Comparison of ENCODE assay signal across 34 mouse cellular contexts in the genomic region with DNA sequence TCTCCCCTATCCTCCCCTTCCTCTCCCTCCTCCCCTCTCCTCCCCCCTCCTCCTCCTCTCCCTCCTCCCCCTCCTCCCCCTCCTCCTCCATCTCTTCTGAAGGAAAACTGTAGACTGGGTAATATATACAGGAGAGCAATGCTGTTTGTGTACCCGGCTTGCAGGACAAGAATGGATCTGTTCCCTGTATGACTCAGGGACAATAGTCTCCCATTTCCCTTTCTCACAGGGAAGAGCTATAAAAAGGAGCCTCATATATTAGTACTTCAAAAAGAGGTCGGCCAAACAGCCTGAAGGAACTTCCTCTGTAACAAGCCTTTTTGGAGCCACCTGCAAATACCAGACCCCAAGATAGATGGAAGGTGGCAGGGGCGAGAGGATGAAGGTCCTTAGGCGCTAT.
"Had no signal": no experiment of that assay in that cellular context is flagged by ENCODE, and none has a peak within 500 bp of the region (broad histone marks: within the 10 kb centered on the region; RNA-seq: fewer than 3 reads in every experiment).

No protein-coding gene starts in this region.

- H3K4me3 ChIP-seq: heart, embryonic 12.5 days; heart, embryonic 13.5 days; heart, embryonic 15.5 days; hindbrain, embryonic 10.5 days; hindbrain, embryonic 12.5 days; hindbrain, embryonic 13.5 days; hindbrain, embryonic 15.5 days; intestine, embryonic 15.5 days; kidney, embryonic 15.5 days; layer of hippocampus, adult 2 months; left cerebral cortex, adult 2 months had no signal

- H3K4me1 ChIP-seq: heart, embryonic 12.5 days; heart, embryonic 15.5 days; intestine, embryonic 15.5 days had no signal

- ATAC-seq: hindbrain, postnatal 0 days; inflammation-experienced regulatory T-cells, adult 6 months; intestine, embryonic 15.5 days; intestine, embryonic 16.5 days; intestine, postnatal 0 days had no signal

- H3K4me2 ChIP-seq: heart, embryonic 11.5 days; heart, embryonic 12.5 days; heart, embryonic 13.5 days; heart, embryonic 15.5 days; hindbrain, embryonic 12.5 days; hindbrain, embryonic 13.5 days; hindbrain, embryonic 14.5 days; hindbrain, embryonic 15.5 days; intestine, embryonic 15.5 days; kidney, embryonic 15.5 days had no signal

- H3K27ac ChIP-seq: heart, embryonic 13.5 days; heart, embryonic 15.5 days; hindbrain, embryonic 10.5 days; hindbrain, embryonic 12.5 days; hindbrain, embryonic 13.5 days; hindbrain, embryonic 14.5 days; hindbrain, embryonic 15.5 days; hindbrain, postnatal 0 days; intestine, embryonic 15.5 days; kidney, embryonic 15.5 days; kidney, postnatal 0 days; layer of hippocampus, adult 2 months; left cerebral cortex, adult 2 months had no signal

- H3K36me3 ChIP-seq: heart, embryonic 12.5 days; heart, embryonic 13.5 days; heart, embryonic 15.5 days; hindbrain, embryonic 10.5 days; hindbrain, embryonic 12.5 days; hindbrain, embryonic 13.5 days; hindbrain, embryonic 15.5 days; intestine, embryonic 15.5 days; kidney, embryonic 15.5 days had no signal

- DNase-seq: heart, postnatal 10 days; heart, postnatal 14 days; heart, postnatal 36 days; heart, postnatal 4 days; kidney, adult 11 months; kidney, adult 18-20 months; kidney, adult 2 months; kidney, adult 8-10 months; kidney, adult 9 months; kidney, postnatal 10 days; kidney, postnatal 14 days; kidney, postnatal 25 days; kidney, postnatal 36 days; kidney, postnatal 4 days; layer of hippocampus, adult 9-11 months; layer of hippocampus, postnatal 36 days had no signal

- H3K9ac ChIP-seq: heart, embryonic 12.5 days; heart, embryonic 13.5 days; heart, embryonic 15.5 days; hindbrain, embryonic 12.5 days; hindbrain, embryonic 13.5 days; hindbrain, embryonic 14.5 days; hindbrain, embryonic 15.5 days; intestine, embryonic 15.5 days; kidney, embryonic 15.5 days had no signal

- H3K9me3 ChIP-seq: heart, embryonic 12.5 days; heart, embryonic 13.5 days; heart, embryonic 15.5 days; hindbrain, embryonic 10.5 days; hindbrain, embryonic 12.5 days; hindbrain, embryonic 13.5 days; hindbrain, embryonic 15.5 days; intestine, embryonic 15.5 days; kidney, embryonic 15.5 days had no signal

- H3K27me3 ChIP-seq: heart, embryonic 15.5 days; hindbrain, embryonic 12.5 days; hindbrain, embryonic 13.5 days; hindbrain, embryonic 15.5 days; intestine, embryonic 15.5 days; kidney, embryonic 15.5 days had no signal
